Mouse (Mus musculus): ENCODE measurements around the gene Pik3c2g. TPM values are rescaled to one million over a fixed set of nuclear protein-coding genes. Genes with fewer than 3 reads are reported as not detected.
A peak's percentile ranks its signal among the peaks of the same experiment; 100 is the strongest.

Pik3c2g gene
- polyA plus RNA-seq, 1 experiment from 2014 or later: 0.57 TPM

- no peaks in the 10 kb centered on the region for H3K9me3 ChIP-seq (ENCODE audit: control insufficient read depth, low read length)
- no peak overlapping the region for H3K4me3 ChIP-seq (replicated peaks; ENCODE audit: low read depth, low read length)
- H3K9ac ChIP-seq (replicated peaks; ENCODE audit: low read length): no peak overlapping the region
- ATAC-seq (ENCODE audit: low FRiP score, low TSS enrichment) (no peak), DNase-seq (no peak)
- H3K36me3 ChIP-seq (ENCODE audit: control insufficient read depth, insufficient read depth, low read length): no peaks in the 10 kb centered on the region
- WGBS: 90% methylated on average over 12 of the region's 12 CpGs
- no peaks in the 10 kb centered on the region for H3K27me3 ChIP-seq (ENCODE audit: control insufficient read depth, insufficient read depth, low read length)
- no peak overlapping the region for H3K27ac ChIP-seq (replicated peaks; ENCODE audit: low read depth, low read length)
- H3K4me1 ChIP-seq (ENCODE audit: control insufficient read depth, insufficient read depth, low read length): no peaks in the 10 kb centered on the region
- H3K4me2 ChIP-seq (ENCODE audit: low read length): no peak overlapping the region
These were observed 366.6 kb downstream of the Pik3c2g start for GRCm38 (mm10) chr6:139953596-139953995.

- H3K4me3 ChIP-seq (replicated peaks; ENCODE audit: low read depth, low read length): no peak overlapping the region
- no peaks in the 10 kb centered on the region for H3K9me3 ChIP-seq (ENCODE audit: control insufficient read depth, low read length)
- DNase-seq: no peak
- 70% methylated on average over 7 of the region's 7 CpGs for WGBS
- no peaks in the 10 kb centered on the region for H3K27me3 ChIP-seq (ENCODE audit: control insufficient read depth, insufficient read depth, low read length)
- no peaks in the 10 kb centered on the region for H3K36me3 ChIP-seq (ENCODE audit: control insufficient read depth, insufficient read depth, low read length)
- H3K27ac ChIP-seq (replicated peaks; ENCODE audit: low read depth, low read length): no peak overlapping the region
- no peaks in the 10 kb centered on the region for H3K4me1 ChIP-seq (ENCODE audit: control insufficient read depth, insufficient read depth, low read length)
- no peak overlapping the region for H3K9ac ChIP-seq (replicated peaks; ENCODE audit: low read length)
- no peak overlapping the region for H3K4me2 ChIP-seq (ENCODE audit: low read length)
- no peak for ATAC-seq (ENCODE audit: low FRiP score, low TSS enrichment)
These were observed 370.7 kb downstream of the Pik3c2g start for GRCm38 (mm10) chr6:139957531-139958241.

- WGBS: 76% methylated on average over 3 of the region's 3 CpGs
- H3K9ac ChIP-seq (replicated peaks; ENCODE audit: low read length): no peak overlapping the region
- DNase-seq (no peak), ATAC-seq (ENCODE audit: low FRiP score, low TSS enrichment) (no peak)
- no peaks in the 10 kb centered on the region for H3K9me3 ChIP-seq (ENCODE audit: control insufficient read depth, low read length)
- H3K27me3 ChIP-seq (ENCODE audit: control insufficient read depth, insufficient read depth, low read length): no peaks in the 10 kb centered on the region
- peaks cover 11% of the 10 kb centered on the region for H3K4me1 ChIP-seq (ENCODE audit: control insufficient read depth, insufficient read depth, low read length)
- no peaks in the 10 kb centered on the region for H3K36me3 ChIP-seq (ENCODE audit: control insufficient read depth, insufficient read depth, low read length)
- no peak overlapping the region for H3K4me2 ChIP-seq (ENCODE audit: low read length)
- H3K4me3 ChIP-seq (replicated peaks; ENCODE audit: low read depth, low read length): no peak overlapping the region
- no peak overlapping the region for H3K27ac ChIP-seq (replicated peaks; ENCODE audit: low read depth, low read length)
These were observed 376.8 kb downstream of the Pik3c2g start for GRCm38 (mm10) chr6:139963775-139964174.

GRCm38 (mm10) chr6:139964895-139965294 lies 377.9 kb downstream of the Pik3c2g start:
- peaks cover 11% of the 10 kb centered on the region for H3K4me1 ChIP-seq (ENCODE audit: control insufficient read depth, insufficient read depth, low read length)
- H3K27ac ChIP-seq (replicated peaks; ENCODE audit: low read depth, low read length): no peak overlapping the region
- H3K9ac ChIP-seq (replicated peaks; ENCODE audit: low read length): no peak overlapping the region
- no peak for DNase-seq
- H3K27me3 ChIP-seq (ENCODE audit: control insufficient read depth, insufficient read depth, low read length): no peaks in the 10 kb centered on the region
- WGBS: 90% methylated on average over 3 of the region's 3 CpGs
- H3K9me3 ChIP-seq (ENCODE audit: control insufficient read depth, low read length): no peaks in the 10 kb centered on the region
- no peaks in the 10 kb centered on the region for H3K36me3 ChIP-seq (ENCODE audit: control insufficient read depth, insufficient read depth, low read length)
- H3K4me3 ChIP-seq (replicated peaks; ENCODE audit: low read depth, low read length): no peak overlapping the region
- H3K4me2 ChIP-seq (ENCODE audit: low read length): no peak overlapping the region
- ATAC-seq (ENCODE audit: low FRiP score, low TSS enrichment): no peak

GRCm38 (mm10) chr6:139966684-139967083 lies 379.7 kb downstream of the Pik3c2g start:
- peak; percentile 37; the same call in 1 of the 2 replicates for ATAC-seq (ENCODE audit: low FRiP score, low TSS enrichment)
- WGBS: 11% methylated on average over 6 of the region's 6 CpGs
- Histone ChIP-seq H3K9me3 (ENCODE audit: control insufficient read depth, low read length) (no peaks in the 10 kb centered on the region), H3K27ac (replicated peaks; ENCODE audit: low read depth, low read length) (no peak overlapping the region), H3K36me3 (ENCODE audit: control insufficient read depth, insufficient read depth, low read length) (no peaks in the 10 kb centered on the region), H3K27me3 (ENCODE audit: control insufficient read depth, insufficient read depth, low read length) (no peaks in the 10 kb centered on the region), H3K4me3 (replicated peaks; ENCODE audit: low read depth, low read length) (no peak overlapping the region), H3K4me2 (ENCODE audit: low read length) (no peak overlapping the region), H3K9ac (replicated peaks; ENCODE audit: low read length) (no peak overlapping the region), H3K4me1 (ENCODE audit: control insufficient read depth, insufficient read depth, low read length) (peaks cover 11% of the 10 kb centered on the region)
- peak; percentile 74 for DNase-seq

GRCm38 (mm10) chr6:139971608-139972298 lies 384.7 kb downstream of the Pik3c2g start:
- Histone ChIP-seq H3K9ac (replicated peaks; ENCODE audit: low read length) (no peak overlapping the region), H3K4me3 (replicated peaks; ENCODE audit: low read depth, low read length) (no peak overlapping the region), H3K4me2 (ENCODE audit: low read length) (no peak overlapping the region), H3K27me3 (ENCODE audit: control insufficient read depth, insufficient read depth, low read length) (no peaks in the 10 kb centered on the region), H3K36me3 (ENCODE audit: control insufficient read depth, insufficient read depth, low read length) (no peaks in the 10 kb centered on the region), H3K27ac (replicated peaks; ENCODE audit: low read depth, low read length) (no peak overlapping the region), H3K4me1 (ENCODE audit: control insufficient read depth, insufficient read depth, low read length) (peaks cover 1% of the 10 kb centered on the region), H3K9me3 (ENCODE audit: control insufficient read depth, low read length) (no peaks in the 10 kb centered on the region)
- ATAC-seq (ENCODE audit: low FRiP score, low TSS enrichment) (no peak), DNase-seq (no peak)
- WGBS: 89% methylated on average over 4 of the region's 4 CpGs

GRCm38 (mm10) chr6:139974668-139975067 lies 387.6 kb downstream of the Pik3c2g start:
- DNase-seq (no peak), ATAC-seq (ENCODE audit: low FRiP score, low TSS enrichment) (no peak)
- H3K9me3 ChIP-seq (ENCODE audit: control insufficient read depth, low read length): no peaks in the 10 kb centered on the region
- no peaks in the 10 kb centered on the region for H3K27me3 ChIP-seq (ENCODE audit: control insufficient read depth, insufficient read depth, low read length)
- no peak overlapping the region for H3K9ac ChIP-seq (replicated peaks; ENCODE audit: low read length)
- WGBS: 85% methylated on average over 5 of the region's 5 CpGs
- H3K36me3 ChIP-seq (ENCODE audit: control insufficient read depth, insufficient read depth, low read length): no peaks in the 10 kb centered on the region
- no peaks in the 10 kb centered on the region for H3K4me1 ChIP-seq (ENCODE audit: control insufficient read depth, insufficient read depth, low read length)
- no peak overlapping the region for H3K4me2 ChIP-seq (ENCODE audit: low read length)
- H3K27ac ChIP-seq (replicated peaks; ENCODE audit: low read depth, low read length): no peak overlapping the region
- H3K4me3 ChIP-seq (replicated peaks; ENCODE audit: low read depth, low read length): no peak overlapping the region

- Histone ChIP-seq H3K4me3 (replicated peaks; ENCODE audit: low read depth, low read length) (no peak overlapping the region), H3K9me3 (ENCODE audit: control insufficient read depth, low read length) (no peaks in the 10 kb centered on the region), H3K4me2 (ENCODE audit: low read length) (no peak overlapping the region), H3K27ac (replicated peaks; ENCODE audit: low read depth, low read length) (no peak overlapping the region), H3K4me1 (ENCODE audit: control insufficient read depth, insufficient read depth, low read length) (no peaks in the 10 kb centered on the region), H3K27me3 (ENCODE audit: control insufficient read depth, insufficient read depth, low read length) (no peaks in the 10 kb centered on the region), H3K36me3 (ENCODE audit: control insufficient read depth, insufficient read depth, low read length) (no peaks in the 10 kb centered on the region), H3K9ac (replicated peaks; ENCODE audit: low read length) (no peak overlapping the region)
- no peak for DNase-seq
- WGBS: 60% methylated on average over 3 of the region's 3 CpGs
- ATAC-seq (ENCODE audit: low FRiP score, low TSS enrichment): no peak
These were observed 391.1 kb downstream of the Pik3c2g start for GRCm38 (mm10) chr6:139978114-139978513.

GRCm38 (mm10) chr6:139981061-139981460 lies 394.0 kb downstream of the Pik3c2g start:
- Histone ChIP-seq H3K36me3 (ENCODE audit: control insufficient read depth, insufficient read depth, low read length) (no peaks in the 10 kb centered on the region), H3K4me1 (ENCODE audit: control insufficient read depth, insufficient read depth, low read length) (no peaks in the 10 kb centered on the region), H3K9me3 (ENCODE audit: control insufficient read depth, low read length) (no peaks in the 10 kb centered on the region), H3K4me3 (replicated peaks; ENCODE audit: low read depth, low read length) (no peak overlapping the region), H3K4me2 (ENCODE audit: low read length) (no peak overlapping the region), H3K27me3 (ENCODE audit: control insufficient read depth, insufficient read depth, low read length) (no peaks in the 10 kb centered on the region), H3K27ac (replicated peaks; ENCODE audit: low read depth, low read length) (no peak overlapping the region), H3K9ac (replicated peaks; ENCODE audit: low read length) (no peak overlapping the region)
- ATAC-seq (ENCODE audit: low FRiP score, low TSS enrichment) (no peak), DNase-seq (no peak)
